Mouse (Mus musculus): Measurements from ENCODE around the gene Hoxc10. TPM values are rescaled to one million over a fixed set of nuclear protein-coding genes. Genes with fewer than 3 reads are reported as not detected.

Hoxc10 gene
- polyA plus RNA-seq, 1 experiment from 2014 or later = 56.2 TPM

MicroRNAs within 50 kb of the gene (microRNA counts, 519-probe panel; counts per million panel counts)
- 2,860 counts per million, percentile 32 among the panel's probes with 10 or more counts for microRNA mmu-miR-615-3p
- not detected for microRNA mmu-miR-615-5p

Small RNA genes lying within 50 kb of the gene (microRNA-seq; reads per million reads assigned to microRNA genes)
- gene Mir196a-2 (1,875 reads per million, percentile 80 among the genes with 10 or more reads in this experiment), gene Mir615 (4,528 reads per million, percentile 88 among the genes with 10 or more reads in this experiment)

Other genes with a start within 250 kb of the Hoxc10 start
- 34.4 and 36.4 TPM in 2 replicates for gene Calcoco1, start 244.6 kb upstream of the Hoxc10 start, polyA plus RNA-seq (2014; fragmentation: Nextera tagmentation; extraction: Ambion mirVana)
- gene Hoxc13, start 45.7 kb upstream of the Hoxc10 start, polyA plus RNA-seq (2014; fragmentation: Nextera tagmentation; extraction: Ambion mirVana) = 2.3 and 2.4 TPM in 2 replicates
- gene Hoxc12, start 30.0 kb upstream of the Hoxc10 start, polyA plus RNA-seq (2014; fragmentation: Nextera tagmentation; extraction: Ambion mirVana) = 0.96 and 1.2 TPM in 2 replicates
- 5.5 and 5.9 TPM in 2 replicates for gene Hoxc11, start 12.4 kb upstream of the Hoxc10 start, polyA plus RNA-seq (2014; fragmentation: Nextera tagmentation; extraction: Ambion mirVana)
- 8.3 and 9.1 TPM in 2 replicates for gene Hoxc5, start 647 bp downstream of the Hoxc10 start, polyA plus RNA-seq (2014; fragmentation: Nextera tagmentation; extraction: Ambion mirVana)
- 4.4 and 6.1 TPM in 2 replicates for gene Hoxc9, start 9.6 kb downstream of the Hoxc10 start, polyA plus RNA-seq (2014; fragmentation: Nextera tagmentation; extraction: Ambion mirVana)
- 4.6 and 4.8 TPM in 2 replicates for gene Hoxc8, start 23.8 kb downstream of the Hoxc10 start, polyA plus RNA-seq (2014; fragmentation: Nextera tagmentation; extraction: Ambion mirVana)
- 9.5 and 10.9 TPM in 2 replicates for gene Hoxc6, start 31.5 kb downstream of the Hoxc10 start, polyA plus RNA-seq (2014; fragmentation: Nextera tagmentation; extraction: Ambion mirVana)
- gene Hoxc4, start 52.1 kb downstream of the Hoxc10 start, polyA plus RNA-seq (2014; fragmentation: Nextera tagmentation; extraction: Ambion mirVana) = 5.1 and 6.4 TPM in 2 replicates
- gene Smug1, start 200.3 kb downstream of the Hoxc10 start, polyA plus RNA-seq (2014; fragmentation: Nextera tagmentation; extraction: Ambion mirVana) = 14.4 and 14.7 TPM in 2 replicates